Mouse (Mus musculus): ENCODE measurements around the gene Cnn2. TPM values are rescaled to one million over a fixed set of nuclear protein-coding genes. Genes with fewer than 3 reads are reported as not detected.

The Cnn2 gene
- polyA plus RNA-seq, 1 experiment from 2014 or later, result 296 TPM

DNA sequence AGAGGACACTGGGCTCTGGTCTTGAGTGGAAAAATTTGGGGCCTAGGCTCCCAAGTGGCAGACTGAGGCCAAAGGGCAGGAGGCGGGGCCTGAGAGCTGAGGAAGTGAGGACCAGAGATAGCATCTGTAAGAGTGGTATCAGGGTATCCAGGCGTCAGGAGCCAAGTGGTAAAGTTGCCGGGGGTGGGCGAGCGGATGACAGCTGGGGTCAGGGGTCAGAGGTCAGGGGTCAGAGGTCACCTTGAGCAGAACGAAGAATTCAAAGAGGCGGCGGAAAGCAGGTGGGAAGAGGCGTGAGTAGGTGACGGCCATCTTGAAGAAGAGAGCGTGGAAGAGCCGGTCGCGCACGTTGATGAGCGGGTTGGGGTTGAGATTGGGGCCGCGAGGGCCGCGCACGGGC lies 4.7 kb upstream of the Cnn2 start:
- ATAC-seq (ENCODE audit: insufficient number of reproducible peaks, low FRiP score, low TSS enrichment, low read depth), result no peak
- peaks cover 58% of the 10 kb centered on the region for H3K4me1 ChIP-seq

DNA sequence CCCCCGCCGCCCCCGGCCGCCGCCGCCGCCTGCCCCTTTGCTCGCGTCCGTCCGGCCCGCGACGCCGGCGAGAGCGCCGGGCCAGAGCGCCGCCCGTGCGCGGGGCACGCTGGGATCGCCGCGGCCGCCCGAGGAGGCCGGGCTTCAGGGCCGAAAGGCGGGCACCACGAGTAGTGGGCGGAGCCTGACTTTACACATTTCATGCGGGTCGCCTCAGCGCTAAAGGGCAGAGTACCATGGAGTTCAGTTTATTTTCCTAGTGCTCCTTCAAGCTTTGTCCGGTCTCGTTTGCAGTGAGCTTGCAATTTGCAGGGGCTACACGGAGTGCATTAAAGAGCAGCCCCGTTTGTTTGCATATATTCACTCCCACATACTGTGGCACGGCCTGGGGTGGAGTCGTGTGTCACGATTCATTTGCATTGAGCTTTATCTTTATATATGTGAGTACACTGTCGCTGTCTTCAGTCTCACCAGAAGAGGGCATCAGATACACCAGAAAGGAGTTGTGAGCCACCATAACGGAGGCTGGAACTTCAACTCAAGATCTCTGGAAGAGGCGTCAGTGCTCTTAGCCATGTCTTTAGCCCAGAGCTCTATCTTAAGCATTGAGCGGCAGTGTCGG lies 4.1 kb upstream of the Cnn2 start, which contains the start of gene Tmem259:
Gene Tmem259 (minus strand): TSS at position 136 of the 622 bp plus-strand sequence.
- Histone ChIP-seq H3K36me3 (peaks cover 5% of the 10 kb centered on the region; the same call in 1 of the 2 replicates), H3K9ac (peak within 1 kb of the TSS; percentile 85), H3K27me3 (no peaks in the 10 kb centered on the region), H3K27ac (replicated peaks) (peak within 1 kb of the TSS; percentile 99), H3K9me3 (replicated peaks) (no peaks in the 10 kb centered on the region), H3K4me2 (replicated peaks) (peak within 1 kb of the TSS; percentile 93), H3K4me3 (replicated peaks) (peak within 1 kb of the TSS; percentile 78), H3K4me1 (peaks cover 65% of the 10 kb centered on the region)
- ATAC-seq (ENCODE audit: insufficient number of reproducible peaks, low FRiP score, low TSS enrichment, low read depth), result peak; percentile 75
- under 1% methylated on average over 48 of the region's 49 CpGs for WGBS

More for the DNA sequence above, 4.7 kb upstream of the Cnn2 start:
- Histone ChIP-seq H3K27ac (replicated peaks) (peak overlapping the region; percentile 99), H3K36me3 (peaks cover 10% of the 10 kb centered on the region), H3K9me3 (replicated peaks) (no peaks in the 10 kb centered on the region), H3K4me3 (replicated peaks) (peak overlapping the region; percentile 78), H3K9ac (peak overlapping the region; percentile 85), H3K4me2 (replicated peaks) (peak overlapping the region; percentile 93), H3K27me3 (no peaks in the 10 kb centered on the region)
- 2% methylated on average over 21 of the region's 21 CpGs for WGBS

DNA sequence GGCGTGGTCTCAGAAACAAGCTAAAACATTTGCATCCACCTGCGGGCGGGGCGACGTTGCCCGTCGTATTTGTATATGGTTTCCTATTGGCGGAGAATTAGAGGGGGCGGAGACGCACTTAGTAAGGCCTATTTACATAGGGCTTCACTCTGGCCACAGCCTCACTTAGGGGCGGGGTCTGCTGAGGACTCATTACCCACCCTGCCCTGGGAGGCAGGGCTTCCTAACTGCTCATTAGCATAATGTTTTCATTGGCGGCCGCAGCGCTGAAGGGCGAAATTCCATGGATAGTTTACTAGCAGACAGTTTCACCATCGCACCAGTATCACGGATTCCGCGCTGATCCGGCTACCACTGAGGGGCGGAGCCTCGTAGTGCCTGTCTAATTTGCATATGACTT lies 3.5 kb upstream of the Cnn2 start:
- Histone ChIP-seq H3K4me1 (peaks cover 68% of the 10 kb centered on the region), H3K9me3 (replicated peaks) (no peaks in the 10 kb centered on the region), H3K4me3 (replicated peaks) (peak overlapping the region; percentile 78), H3K36me3 (peaks cover 5% of the 10 kb centered on the region; the same call in 1 of the 2 replicates), H3K27me3 (no peaks in the 10 kb centered on the region), H3K9ac (peak overlapping the region; percentile 45), H3K27ac (replicated peaks) (peak overlapping the region; percentile 99), H3K4me2 (replicated peaks) (peak overlapping the region; percentile 93)
- peak; percentile 94 for ATAC-seq (ENCODE audit: insufficient number of reproducible peaks, low FRiP score, low TSS enrichment, low read depth)
- WGBS, result under 1% methylated on average over 22 of the region's 22 CpGs

DNA sequence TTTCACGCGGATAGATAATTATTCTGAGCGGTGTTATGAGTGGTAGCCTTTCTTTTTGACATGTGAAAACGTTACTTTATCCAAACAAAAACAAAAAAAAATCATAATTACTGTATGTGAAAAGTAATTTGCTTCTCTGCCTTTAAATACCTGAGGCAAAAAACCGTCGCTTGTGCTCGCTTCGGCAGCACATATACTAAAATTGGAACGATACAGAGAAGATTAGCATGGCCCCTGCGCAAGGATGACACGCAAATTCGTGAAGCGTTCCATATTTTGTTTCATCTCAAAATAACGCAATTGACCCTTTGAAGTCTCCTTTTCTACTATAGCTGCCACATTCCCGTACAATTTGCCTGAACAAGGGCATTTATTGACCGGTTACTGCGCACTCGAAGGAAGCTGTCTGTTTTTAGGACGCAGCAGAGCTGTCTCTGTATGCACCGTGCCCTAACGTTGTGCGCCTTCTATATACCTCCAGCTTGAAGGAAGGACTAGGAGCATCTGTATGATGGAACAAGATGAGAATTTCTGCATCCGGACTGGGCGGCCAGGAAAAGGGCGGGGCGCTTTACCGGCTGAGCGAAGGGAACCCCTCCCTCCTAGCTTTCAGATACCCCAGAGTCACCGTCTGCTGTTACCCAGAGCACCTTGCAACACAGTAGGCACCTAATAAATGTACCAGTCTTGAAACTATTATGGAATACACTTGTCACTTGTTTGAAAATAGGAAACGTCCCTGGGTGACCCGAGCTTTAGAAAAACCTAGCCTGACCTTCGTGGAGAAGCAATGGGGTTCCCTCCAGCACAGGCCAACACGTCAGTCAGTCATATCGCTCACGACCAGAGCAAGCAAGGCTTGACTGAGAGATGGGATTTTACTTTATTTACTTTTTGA lies 2.8 kb upstream of the Cnn2 start:
- Histone ChIP-seq H3K9ac (peak overlapping the region; percentile 45), H3K4me3 (replicated peaks) (peak overlapping the region; percentile 78), H3K27me3 (no peaks in the 10 kb centered on the region), H3K27ac (replicated peaks) (peak overlapping the region; percentile 99), H3K4me2 (replicated peaks) (peak overlapping the region; percentile 93), H3K9me3 (replicated peaks) (no peaks in the 10 kb centered on the region), H3K4me1 (peaks cover 69% of the 10 kb centered on the region), H3K36me3 (peaks cover 5% of the 10 kb centered on the region; the same call in 1 of the 2 replicates)
- no peak for ATAC-seq (ENCODE audit: insufficient number of reproducible peaks, low FRiP score, low TSS enrichment, low read depth)
- WGBS, result 3% methylated on average over 35 of the region's 35 CpGs

DNA sequence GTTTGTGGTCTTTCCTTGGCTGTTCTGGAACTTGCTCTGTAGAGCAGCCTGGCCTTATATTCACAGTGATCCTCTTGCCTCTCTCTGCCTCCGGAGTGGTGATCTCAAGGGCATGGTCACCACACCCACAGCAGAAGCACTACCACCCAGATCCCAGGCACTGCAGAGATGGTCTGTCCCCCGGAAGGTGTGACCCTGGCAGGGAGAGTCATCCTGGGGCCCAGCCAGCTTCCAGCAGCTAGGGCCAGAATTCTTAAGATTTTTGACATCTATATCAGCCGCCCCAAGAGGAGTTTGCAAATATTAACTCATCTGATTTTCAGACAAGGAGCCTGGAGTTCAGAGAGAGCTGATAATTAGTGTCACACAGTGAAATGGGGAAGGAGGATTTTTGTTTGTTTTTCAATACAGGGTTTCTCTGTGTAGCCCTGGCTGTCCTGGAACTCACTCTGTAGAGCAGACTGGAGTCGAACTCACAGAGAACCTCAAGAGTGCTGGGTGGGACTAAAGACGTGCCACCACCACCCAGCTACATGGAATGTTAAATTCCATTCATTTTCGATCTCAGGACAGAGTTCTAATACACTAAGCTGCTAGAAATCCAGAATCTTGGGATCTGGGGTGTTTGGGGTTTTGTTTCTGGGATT lies 2.0 kb upstream of the Cnn2 start:
- Histone ChIP-seq H3K4me2 (replicated peaks) (peak overlapping the region; percentile 93), H3K9ac (no peak overlapping the region; the same call in 1 of the 2 replicates), H3K36me3 (peaks cover 7% of the 10 kb centered on the region), H3K27me3 (no peaks in the 10 kb centered on the region), H3K4me3 (replicated peaks) (peak overlapping the region; percentile 90), H3K27ac (replicated peaks) (peak overlapping the region; percentile 99), H3K4me1 (peaks cover 69% of the 10 kb centered on the region), H3K9me3 (replicated peaks) (no peaks in the 10 kb centered on the region)
- no peak for ATAC-seq (ENCODE audit: insufficient number of reproducible peaks, low FRiP score, low TSS enrichment, low read depth)
- 22% methylated on average over 6 of the region's 6 CpGs for WGBS

DNA sequence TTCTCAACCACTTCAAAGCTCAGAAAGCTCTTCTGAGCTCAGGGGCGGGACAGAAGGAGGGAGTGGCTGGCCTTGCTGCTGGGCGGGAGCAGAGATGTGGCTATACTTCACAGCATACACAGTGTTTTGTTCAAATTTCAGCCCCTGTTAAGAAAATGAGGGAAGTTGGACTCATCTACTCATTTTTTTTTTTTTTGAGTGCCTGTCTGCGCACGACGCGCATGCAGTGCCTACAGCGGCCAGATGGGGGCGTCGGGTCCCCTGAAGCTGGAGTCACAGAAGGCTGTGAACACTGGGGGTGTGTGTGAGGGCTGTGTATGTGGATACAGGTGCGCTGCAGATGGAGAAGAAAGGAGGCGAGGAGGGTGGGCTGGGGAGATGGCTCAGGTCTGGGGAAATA lies 1.4 kb upstream of the Cnn2 start:
- Histone ChIP-seq H3K9me3 (replicated peaks) (no peaks in the 10 kb centered on the region), H3K4me3 (replicated peaks) (peak overlapping the region; percentile 90), H3K4me1 (peaks cover 64% of the 10 kb centered on the region), H3K4me2 (replicated peaks) (peak overlapping the region; percentile 93), H3K9ac (no peak overlapping the region), H3K36me3 (peaks cover 14% of the 10 kb centered on the region), H3K27me3 (no peaks in the 10 kb centered on the region), H3K27ac (replicated peaks) (peak overlapping the region; percentile 99)
- no peak for ATAC-seq (ENCODE audit: insufficient number of reproducible peaks, low FRiP score, low TSS enrichment, low read depth)
- WGBS, result 2% methylated on average over 11 of the region's 11 CpGs

DNA sequence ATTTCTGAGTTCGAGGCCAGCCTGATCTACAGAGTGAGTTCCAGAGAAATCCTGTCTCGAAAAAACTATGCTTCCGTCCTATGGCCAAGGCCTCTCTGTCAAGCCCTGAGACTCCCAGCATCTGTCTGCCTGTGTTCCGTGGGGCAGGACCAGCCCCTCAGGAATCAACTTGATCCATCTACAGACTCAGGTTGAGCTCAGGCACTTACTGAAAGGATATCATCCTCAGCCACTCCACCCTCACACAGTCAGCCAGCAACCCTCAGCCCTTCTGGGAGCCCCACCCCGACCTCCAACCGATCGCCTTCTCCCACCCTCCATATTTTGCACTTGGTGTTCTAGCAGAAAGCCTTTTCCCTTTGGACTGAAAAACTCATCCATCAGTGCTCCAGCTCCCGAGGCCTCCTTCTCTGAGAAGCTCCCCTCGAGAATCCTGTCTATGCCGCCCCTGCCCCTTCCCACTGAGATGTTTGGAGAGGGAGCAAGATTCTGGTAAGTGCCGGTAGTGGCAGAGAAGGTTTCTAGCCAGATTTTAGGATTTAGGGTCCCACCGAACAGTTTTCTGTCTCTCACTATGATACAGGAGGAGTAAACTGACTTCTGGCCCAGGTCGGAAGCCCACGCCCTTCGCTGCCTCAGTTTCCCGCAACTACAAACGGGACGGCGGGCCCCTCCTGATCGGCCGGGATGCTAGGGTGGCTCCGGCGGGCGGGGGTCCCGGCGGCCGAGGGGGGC lies 446 bp upstream of the Cnn2 start:
- Histone ChIP-seq H3K4me1 (peaks cover 56% of the 10 kb centered on the region), H3K4me2 (replicated peaks) (peak overlapping the region; percentile 93), H3K27ac (replicated peaks) (peak overlapping the region; percentile 99), H3K36me3 (peaks cover 23% of the 10 kb centered on the region), H3K9ac (peak overlapping the region; percentile 86), H3K9me3 (replicated peaks) (no peaks in the 10 kb centered on the region), H3K4me3 (replicated peaks) (peak overlapping the region; percentile 90), H3K27me3 (no peaks in the 10 kb centered on the region)
- WGBS, result 7% methylated on average over 27 of the region's 27 CpGs
- ATAC-seq (ENCODE audit: insufficient number of reproducible peaks, low FRiP score, low TSS enrichment, low read depth), result no peak

DNA sequence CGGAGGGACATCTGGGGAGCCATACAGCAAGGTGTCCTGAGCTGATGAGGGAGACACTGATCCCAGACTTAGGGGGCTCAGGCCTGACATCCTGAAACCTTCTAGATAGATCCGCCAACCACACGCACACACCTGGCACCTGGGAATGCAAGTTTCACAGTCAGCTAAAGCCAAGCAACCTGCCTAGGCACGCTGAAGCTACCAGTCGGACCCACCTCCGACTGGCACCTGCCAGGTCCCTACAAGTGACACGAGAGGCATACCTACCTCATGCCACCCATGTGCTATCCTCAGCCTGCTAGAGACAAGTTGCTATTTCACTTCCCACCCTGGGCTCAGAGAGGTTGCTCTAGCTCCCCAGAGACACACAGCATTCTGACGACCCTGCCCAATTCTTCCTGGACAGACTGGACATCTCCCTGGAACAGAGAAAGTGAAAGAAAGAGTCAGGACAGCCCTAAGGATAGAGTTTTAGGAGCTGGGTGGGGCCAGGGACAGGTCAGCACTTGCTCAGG lies 945 bp downstream of the Cnn2 start:
- Histone ChIP-seq H3K4me1 (peaks cover 51% of the 10 kb centered on the region), H3K9ac (peak overlapping the region; percentile 86), H3K27ac (replicated peaks) (peak overlapping the region; percentile 99), H3K36me3 (peaks cover 37% of the 10 kb centered on the region), H3K27me3 (no peaks in the 10 kb centered on the region), H3K9me3 (replicated peaks) (no peaks in the 10 kb centered on the region), H3K4me2 (replicated peaks) (peak overlapping the region; percentile 93), H3K4me3 (replicated peaks) (peak overlapping the region; percentile 90)
- WGBS, result 16% methylated on average over 8 of the region's 8 CpGs
- ATAC-seq (ENCODE audit: insufficient number of reproducible peaks, low FRiP score, low TSS enrichment, low read depth), result no peak

DNA sequence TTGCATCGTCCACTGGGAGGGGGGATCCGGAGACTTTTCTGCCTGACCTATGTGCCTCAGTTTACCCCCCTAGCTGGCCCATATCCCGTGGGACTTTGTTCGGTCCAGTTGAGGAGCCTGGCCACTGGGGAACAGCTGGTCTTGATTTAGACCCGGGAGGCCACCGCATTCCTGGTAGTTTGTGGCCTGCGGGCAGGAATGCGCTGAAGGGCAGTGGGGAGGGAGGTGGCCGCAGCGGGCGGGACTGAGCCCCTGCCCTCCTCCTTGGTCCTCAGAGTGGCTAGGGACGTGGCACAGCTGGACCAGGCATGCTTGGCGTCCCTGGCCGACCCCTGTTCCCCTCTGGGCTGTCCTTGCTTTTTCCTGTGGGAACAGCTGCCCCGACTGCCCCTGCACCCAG lies 1.5 kb downstream of the Cnn2 start:
- Histone ChIP-seq H3K9ac (peak overlapping the region; percentile 86), H3K4me1 (peaks cover 55% of the 10 kb centered on the region), H3K36me3 (peaks cover 43% of the 10 kb centered on the region), H3K4me3 (replicated peaks) (peak overlapping the region; percentile 90), H3K27ac (replicated peaks) (peak overlapping the region; percentile 99), H3K27me3 (no peaks in the 10 kb centered on the region), H3K9me3 (replicated peaks) (no peaks in the 10 kb centered on the region), H3K4me2 (replicated peaks) (peak overlapping the region; percentile 93)
- ATAC-seq (ENCODE audit: insufficient number of reproducible peaks, low FRiP score, low TSS enrichment, low read depth), result no peak
- WGBS, result 11% methylated on average over 15 of the region's 15 CpGs

DNA sequence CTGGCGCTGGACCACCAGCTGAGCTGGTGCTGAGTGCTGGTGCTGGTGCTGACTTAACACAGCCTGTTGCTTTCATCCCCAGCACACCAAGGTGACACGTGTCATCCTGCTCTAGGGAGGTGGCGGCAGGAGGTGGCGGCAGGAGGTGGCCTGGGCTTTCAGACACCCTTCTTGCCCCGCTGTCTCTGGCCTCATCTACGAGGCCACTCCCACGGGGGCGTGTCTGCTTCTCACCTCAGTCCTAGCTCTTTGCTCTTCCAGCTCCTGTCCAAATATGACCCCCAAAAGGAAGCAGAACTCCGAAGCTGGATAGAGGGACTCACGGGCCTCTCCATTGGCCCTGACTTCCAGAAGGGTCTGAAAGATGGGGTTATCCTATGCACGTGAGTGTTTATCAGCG lies 2.7 kb downstream of the Cnn2 start:
- 72% methylated on average over 12 of the region's 12 CpGs for WGBS
- Histone ChIP-seq H3K9ac (no peak overlapping the region), H3K27ac (replicated peaks) (peak overlapping the region; percentile 4; the same call in 1 of the 2 replicates), H3K4me2 (replicated peaks) (0 out of 2 replicates have a peak overlapping the region, but pooled peaks have one; percentile 93), H3K4me3 (replicated peaks) (no peak overlapping the region; the same call in 1 of the 2 replicates), H3K4me1 (peaks cover 51% of the 10 kb centered on the region), H3K27me3 (no peaks in the 10 kb centered on the region), H3K36me3 (peaks cover 53% of the 10 kb centered on the region), H3K9me3 (replicated peaks) (no peaks in the 10 kb centered on the region)
- no peak for ATAC-seq (ENCODE audit: insufficient number of reproducible peaks, low FRiP score, low TSS enrichment, low read depth)
